Mouse (Mus musculus): Measurements from ENCODE around the gene Rcn3.

- TF ChIP-seq GATA1 (IDR thresholded peaks at IDR 0.05; ENCODE audit: low read length), result no peak
- no peak for TF ChIP-seq TAL1 (IDR thresholded peaks at IDR 0.05; ENCODE audit: low read length)
These were observed 9.4 kb downstream of the Rcn3 start for GRCm38 (mm10) chr7:45082401-45083299.

Data from erythroblast, embryonic 14.5 days (primary cell).